Mouse (Mus musculus) cerebral cortex, adult 2 months (tissue): Measurements from ENCODE around the gene Gtf2h3.

Experiments used
- WGBS: fragments of 180-500 bp; shearing (Covaris S2); methylation state at CpG from one replicate; pipeline ENCODE4 v1.1.7; 2018; 5-methylcytosine and 5-hydroxymethylcytosine counted together

Gtf2h3 gene

DNA sequence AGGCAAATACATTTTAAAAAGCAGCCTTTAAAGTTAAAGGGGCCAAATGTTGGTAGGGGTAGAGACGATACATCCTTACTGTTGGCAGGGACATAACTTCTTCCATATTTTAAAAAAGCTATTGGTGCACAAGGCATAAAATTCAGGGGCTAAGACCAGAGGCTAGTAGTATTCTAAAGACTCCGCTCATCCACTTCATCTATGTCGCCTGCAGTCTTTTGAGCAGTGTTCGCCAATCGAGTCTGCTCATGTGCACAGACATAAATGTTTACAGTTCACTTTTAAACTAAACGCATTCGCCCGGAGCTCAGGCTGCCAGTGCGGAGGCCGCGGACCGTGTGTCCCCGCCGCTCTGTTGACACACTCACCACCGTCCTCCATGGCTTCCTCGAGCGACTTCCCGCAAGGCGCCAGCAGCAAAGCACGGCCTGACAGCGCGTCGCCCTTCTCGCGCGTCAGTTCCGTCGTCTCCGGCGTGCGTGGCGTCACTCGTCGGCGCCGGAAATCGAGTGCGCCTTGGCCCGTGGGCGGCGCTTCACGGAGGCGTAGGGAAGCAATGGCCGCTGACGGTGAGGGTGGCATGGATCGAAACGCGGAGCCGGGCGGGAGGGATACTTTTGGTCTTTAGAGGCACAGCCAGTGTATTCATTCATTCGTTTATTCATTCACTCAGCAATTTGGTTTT, at the start of gene Gtf2h3, which contains the start of gene Eif2b1:
TSS of gene Gtf2h3 (plus strand) at position 508 of the 685 bp plus-strand sequence.
TSS of gene Eif2b1 (minus strand) at position 499 of the 685 bp plus-strand sequence.
- under 1% methylated on average over 51 of the region's 51 CpGs for WGBS

DNA sequence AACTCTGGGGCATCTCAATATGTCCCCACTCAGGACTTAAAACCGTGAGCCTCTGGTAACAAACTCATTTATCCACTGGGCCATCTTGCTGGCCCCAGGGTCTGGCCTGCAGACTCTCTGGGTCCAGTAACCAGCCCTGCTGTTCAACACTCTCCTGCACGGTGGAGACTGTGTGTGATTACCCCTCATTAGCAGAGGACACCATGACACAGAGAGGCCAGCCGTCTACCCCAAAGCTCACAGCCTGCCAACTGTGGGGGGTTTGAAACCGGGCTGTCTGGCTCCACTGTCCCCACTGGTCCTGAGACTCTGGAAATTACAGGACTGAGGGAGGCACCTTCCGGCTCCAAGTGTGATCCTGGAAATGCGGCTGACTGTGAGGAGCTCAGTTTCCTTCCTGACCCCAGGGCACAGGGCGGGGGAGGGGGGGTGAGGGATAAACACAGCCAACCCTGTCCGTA, 49.7 kb upstream of the Gtf2h3 start:
- 29% methylated on average over 8 of the region's 8 CpGs for WGBS

DNA sequence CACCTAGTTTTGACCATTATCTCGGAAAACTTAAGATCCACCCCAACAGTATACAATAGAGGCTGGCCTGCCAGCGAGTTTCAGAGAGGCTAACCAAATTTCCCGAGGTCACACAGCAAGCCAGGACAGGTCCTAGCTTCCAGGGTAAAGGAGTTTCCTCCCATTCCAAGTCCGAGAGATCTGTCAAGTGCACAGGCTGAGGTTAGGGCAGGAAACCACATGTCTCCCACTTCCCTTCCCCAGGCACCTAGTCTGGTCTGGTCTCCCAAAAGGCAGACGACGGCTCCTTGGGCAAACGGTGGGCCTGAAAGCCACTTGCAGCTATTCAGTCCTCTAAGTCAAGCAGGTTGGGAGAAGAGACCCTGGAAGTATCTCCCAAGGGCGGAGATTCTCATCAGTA, 49.2 kb upstream of the Gtf2h3 start:
- WGBS: 47% methylated on average over 8 of the region's 8 CpGs

DNA sequence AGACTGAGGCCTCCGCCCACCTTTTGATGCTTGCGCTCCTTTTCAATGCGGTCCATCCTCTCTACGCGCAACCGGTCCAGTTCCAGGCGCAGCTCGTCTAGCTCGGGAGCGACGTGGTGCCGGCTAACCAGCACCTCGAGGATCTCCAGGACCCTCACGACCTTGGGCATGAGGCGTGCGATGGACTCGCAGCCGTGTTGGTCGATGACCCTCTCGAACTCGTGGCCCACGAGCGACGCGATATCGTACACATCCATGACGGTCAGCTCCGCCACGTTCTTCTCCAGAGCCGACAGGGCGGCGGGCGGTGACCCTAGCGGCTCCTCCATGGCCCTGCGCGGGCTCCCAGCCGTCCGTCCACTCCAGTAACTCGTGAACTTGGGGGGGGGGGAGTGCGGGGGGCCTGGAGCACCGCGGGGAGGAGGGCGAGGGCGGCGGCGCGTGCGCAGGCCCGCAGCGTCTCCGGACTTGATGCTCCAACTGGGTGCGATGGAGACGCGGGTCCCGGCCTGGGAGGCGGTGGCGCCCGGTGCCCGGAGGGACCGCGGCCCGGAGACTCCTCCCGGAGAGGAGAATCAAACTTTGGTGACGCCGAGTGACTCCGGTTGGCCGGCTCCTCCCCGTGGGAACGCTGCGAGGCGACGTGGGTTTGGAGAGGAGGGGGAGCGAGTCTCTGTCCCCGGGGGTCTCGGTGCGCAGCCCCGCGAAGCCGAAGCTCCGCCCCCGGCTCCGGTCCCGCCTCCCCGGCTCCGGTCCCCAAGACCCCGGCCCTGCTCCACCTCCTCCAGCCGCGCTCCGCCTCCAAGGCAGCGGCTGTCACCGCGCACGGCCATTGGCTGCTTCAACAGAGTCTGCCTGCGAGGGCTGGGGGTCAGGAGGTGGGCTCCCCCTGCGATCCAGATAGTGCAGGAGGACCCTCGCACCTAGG, 48.0 kb upstream of the Gtf2h3 start, which contains the start of gene Rilpl1:
TSS of gene Rilpl1 (minus strand) at position 737 of the 928 bp plus-strand sequence.
- under 1% methylated on average over 90 of the region's 96 CpGs for WGBS

DNA sequence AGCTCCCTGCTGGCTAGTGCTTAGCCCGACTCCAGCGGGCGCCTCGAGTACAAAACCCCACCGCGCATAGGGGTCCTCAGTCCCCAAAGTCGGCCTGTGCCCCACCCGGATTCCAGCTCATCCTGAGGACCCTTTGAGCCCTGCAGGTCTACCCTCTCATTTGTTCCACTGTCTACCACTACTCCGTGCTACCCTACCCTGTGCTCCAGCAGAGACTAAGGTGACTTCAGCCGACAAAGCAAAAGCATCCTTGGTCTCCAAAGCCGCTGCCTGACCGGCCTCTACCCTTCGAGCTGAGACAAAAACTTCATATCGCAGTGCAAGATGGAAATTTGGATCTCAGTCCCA, 47.4 kb upstream of the Gtf2h3 start:
- WGBS: 11% methylated on average over 14 of the region's 14 CpGs

DNA sequence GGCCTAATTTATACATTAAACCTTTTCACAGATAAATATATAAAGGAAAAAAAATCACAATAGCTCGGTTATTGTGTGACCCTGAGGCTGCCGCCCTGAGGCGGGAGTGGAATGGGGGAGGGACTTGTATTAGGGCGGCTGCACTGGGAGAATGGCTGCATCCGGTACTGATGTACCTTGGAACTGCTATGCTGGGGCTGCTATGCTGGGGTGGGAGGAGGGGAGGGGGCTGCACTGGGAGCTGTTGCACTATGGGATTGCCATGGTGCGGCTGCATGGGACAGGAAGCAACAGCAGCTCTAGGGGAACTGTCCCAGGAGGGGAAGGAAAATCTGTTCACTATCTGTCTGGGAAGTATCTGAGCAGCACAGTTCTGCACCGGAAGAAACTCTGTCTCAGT, 46.5 kb upstream of the Gtf2h3 start:
- 56% methylated on average over 7 of the region's 7 CpGs for WGBS

DNA sequence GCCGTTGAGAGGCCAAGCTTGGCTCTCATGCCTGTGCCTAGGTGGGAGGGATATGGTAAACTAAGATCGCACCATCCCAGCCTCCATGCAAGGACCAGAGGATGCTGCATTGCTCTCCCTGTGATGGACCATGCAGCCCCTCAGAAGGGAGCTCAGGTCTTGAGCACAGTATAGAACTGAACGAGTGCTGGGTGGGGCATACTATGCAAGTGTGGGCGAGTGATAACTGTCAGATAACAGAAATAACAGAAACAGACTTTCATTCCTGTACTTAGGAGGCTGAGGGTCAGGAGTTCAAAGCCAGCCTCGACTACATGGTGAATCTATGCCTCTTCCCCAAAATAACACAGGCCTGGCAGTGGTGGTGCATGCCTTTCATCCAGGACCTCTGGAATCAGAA, 43.9 kb upstream of the Gtf2h3 start:
- 77% methylated on average over 5 of the region's 5 CpGs for WGBS

DNA sequence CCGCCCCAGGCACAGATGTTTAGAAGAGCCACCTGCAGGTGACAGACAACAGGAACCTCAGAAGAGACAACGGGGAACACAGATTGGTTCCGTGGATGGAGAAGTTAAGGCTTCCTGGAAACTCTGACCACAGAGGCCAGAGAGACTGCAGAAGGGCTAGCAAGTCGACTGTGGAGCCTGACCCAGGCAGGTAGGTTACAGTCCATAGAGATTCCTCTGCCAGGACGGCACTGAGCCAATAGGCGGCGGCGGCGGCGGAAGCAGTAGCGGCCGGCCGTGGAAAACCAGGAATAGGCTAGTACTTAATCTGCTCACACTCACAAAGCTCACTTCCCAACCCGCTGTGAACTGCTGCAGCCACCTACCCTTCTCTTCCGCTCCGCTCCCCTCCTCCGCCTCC, 42.2 kb upstream of the Gtf2h3 start:
- WGBS: 3% methylated on average over 17 of the region's 17 CpGs

DNA sequence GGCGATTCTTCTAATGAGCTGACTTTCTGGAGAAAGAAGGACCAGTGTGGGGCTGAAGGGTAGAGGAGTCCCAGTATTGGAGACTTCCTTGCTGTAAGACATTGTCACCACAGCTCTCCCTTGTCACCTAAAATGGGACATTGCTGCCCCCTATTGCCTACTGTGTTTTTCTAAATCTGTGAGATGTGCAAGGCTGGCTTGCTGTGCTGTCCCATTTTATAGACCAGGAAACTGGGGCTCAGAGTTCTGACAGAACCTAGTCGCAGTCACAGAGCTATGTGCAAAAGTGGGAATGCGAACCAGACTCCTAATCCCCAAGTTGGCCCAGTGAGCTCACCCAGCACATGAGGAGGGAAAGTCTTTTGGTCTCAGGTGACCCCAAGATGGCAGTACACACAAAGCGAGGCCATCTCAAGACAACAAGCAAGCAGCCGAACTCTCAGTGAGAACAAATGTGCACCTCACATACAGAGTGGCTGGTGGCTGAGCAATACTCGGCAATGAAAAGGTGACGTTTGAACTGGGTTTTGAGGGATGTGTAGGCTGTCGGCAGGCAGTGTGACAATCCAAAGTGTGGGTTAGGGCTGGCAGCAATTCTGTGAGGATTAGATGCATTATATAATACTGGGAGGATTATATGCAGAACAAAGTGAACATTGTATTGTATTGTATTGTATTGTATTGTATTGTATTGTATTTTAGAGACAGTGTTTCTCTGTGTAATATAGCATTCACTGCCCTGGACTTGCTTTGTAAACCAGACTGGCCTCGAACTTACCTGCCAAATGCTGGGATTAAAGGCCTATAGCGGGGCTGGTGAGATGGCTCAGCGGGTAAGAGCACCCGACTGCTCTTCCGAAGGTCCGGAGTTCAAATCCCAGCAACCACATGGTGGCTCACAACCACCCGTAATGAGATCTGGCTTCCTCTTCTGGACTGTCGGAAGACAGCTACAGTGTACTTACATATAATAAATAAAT, 39.8 kb upstream of the Gtf2h3 start:
- 58% methylated on average over 16 of the region's 16 CpGs for WGBS

DNA sequence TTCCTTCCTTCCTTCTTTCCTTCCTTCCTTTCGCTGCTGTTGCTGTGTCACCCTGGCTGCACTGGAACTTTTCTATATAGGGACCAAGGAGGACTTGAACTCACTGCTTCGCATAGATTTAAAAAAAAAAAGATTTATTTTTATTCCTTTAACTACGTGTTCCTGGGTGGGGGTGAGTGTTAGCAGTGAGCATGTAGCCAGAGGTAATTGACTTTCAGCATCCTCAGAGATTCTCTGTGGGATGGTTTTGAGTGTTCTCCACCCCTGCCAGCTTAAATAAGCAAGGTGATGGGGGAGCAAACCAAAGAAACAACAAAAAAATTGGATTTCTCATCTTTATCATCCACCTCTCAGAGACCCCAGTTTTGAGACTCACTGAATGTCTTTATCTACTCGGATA, 39.0 kb upstream of the Gtf2h3 start:
- 57% methylated on average over 4 of the region's 4 CpGs for whole genome bisulfite sequencing

DNA sequence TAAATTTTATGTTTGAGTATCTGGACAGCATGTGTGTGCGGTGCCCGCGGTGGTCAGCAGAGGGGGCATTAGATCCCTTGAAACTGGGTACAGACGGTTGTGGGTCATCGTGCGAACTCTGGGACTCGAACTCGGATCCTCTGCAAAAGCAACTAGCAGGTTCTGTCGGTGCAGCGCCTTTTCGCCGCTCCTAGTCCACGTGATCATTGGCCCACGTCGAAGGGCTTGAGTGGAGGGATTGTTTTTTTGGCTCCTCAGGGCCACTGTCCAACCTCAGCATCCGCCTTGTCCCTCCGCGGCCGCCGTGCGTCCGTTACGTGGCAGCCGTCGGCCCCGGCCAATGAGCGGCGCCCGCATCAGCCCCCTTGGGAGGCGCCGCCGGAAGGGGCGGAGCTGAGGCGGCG, 38.6 kb upstream of the Gtf2h3 start, which contains the start of gene Tmed2:
TSS of gene Tmed2 (plus strand) at position 313 of the 404 bp plus-strand sequence.
- under 1% methylated on average over 29 of the region's 35 CpGs for WGBS

DNA sequence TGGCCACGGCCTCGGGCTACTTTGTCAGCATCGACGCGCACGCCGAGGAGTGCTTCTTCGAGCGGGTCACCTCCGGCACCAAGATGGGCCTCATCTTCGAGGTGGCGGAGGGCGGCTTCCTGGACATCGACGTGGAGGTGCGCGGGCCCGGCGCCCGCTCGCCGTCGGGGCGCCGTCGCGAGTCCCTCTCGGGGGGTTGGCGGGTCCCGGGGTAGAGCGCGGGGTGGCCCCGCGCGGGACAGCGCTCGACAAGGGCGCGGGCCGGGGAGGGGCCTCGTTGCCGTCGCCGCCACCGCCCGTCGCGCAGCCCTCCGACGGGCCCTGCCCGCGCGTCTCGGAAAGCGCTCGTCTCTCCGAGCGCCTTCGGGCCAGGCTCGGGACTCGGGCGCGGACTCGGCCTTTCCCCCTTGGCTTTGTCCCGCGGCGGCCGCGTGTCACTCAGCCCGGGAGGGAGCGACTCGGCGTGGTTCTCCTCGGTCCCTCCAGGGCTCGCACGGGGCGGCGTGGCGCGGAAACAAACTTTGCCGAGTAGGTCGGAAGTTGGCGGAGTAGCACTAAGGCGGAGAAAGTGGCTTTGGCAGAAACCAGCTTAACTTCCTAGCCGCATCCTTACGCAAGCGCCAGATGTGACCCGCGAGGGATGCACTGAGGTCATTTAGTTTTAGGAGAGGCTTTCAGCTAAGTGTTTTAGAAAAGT, 37.9 kb upstream of the Gtf2h3 start:
- under 1% methylated on average over 80 of the region's 89 CpGs for WGBS

DNA sequence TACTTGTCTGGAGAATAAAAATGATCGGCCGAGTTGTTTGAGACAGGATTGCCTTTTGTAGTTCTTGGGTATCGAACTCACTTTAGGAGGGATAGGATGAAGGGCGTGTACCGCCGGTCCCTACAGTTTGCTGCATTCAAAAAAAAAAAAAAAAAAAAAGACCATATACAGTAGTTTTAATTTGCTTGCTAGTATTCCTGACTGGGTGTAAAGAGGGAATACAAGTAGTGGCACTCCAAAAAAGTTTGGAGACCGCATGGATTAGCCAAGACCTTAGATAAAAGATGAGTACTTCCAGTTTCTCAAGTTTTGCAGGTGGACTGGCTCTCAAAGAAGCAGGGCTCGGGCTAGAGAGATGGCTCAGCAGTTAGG, 37.4 kb upstream of the Gtf2h3 start:
- 8% methylated on average over 8 of the region's 8 CpGs for WGBS

DNA sequence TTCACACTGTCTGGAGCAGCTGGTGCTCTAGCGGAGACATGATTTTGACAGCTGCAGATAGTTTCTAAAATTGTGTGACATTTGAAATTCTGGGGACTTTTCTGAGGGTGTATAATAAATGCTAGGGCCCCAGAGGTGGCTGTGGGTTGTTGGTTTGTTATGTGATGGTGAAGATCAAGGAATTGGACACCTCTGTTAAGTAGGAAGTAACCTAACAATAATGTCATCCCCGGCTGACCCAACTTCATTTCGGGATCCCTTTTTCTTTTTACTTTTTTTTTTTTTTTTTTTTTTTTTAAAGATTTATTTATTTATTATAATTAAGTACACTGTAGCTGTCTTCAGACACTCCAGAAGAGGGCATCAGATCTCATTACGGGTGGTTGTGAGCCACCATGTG, 28.2 kb upstream of the Gtf2h3 start:
- 68% methylated on average over 4 of the region's 4 CpGs for WGBS

DNA sequence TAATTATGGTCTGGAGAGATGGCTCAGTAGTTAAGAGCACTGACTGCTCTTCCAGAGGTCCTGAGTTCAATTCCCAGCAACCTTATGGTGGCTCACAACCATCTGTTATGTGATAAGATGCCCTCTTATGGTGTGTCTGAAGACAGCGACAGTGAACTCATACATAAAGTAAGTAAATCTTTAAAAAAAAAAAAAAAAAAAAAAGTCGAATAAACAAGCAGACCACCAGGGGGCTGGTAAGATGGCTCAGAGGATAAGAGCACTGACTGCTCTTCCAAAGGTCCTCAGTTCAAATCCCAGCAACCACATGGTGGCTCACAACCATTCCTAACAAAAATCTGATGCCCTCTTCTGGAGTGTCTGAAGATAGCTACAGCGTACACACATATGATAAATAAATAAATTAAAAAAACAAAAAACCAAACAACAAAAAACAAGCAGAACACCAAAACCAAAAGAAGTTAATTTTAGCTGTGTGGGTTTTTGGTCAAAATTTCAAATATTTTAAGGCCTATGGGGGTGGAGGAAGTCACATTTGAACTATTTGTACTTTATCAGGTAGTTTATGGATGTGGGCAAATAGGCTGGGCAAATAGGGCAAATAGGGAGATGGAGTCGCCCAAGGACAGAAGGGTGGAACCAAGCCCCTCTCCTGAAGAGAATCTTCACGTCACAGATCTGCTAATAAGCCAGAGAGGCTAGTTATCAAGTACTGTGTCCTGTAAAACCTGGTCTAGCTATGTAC, 27.4 kb upstream of the Gtf2h3 start:
- WGBS: 23% methylated on average over 5 of the region's 5 CpGs

DNA sequence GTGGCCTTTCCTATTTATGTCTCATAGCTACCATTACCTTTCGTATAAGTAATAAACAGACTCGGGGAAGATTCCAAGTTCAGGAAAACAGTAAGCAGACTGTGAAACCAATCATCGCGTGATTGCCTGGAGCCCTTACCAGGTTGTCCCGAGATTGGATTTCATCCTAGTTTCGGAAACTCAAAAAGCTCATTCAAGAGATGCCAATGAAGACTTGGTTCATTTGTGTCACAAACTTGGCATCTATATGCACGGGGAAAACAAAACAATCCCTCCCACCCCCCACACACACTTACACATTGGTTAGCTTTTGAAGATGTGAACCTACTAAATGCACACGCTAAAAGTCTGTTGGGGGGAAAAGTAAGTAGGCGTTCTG, 26.9 kb upstream of the Gtf2h3 start:
- 2% methylated on average over 9 of the region's 9 CpGs for WGBS

DNA sequence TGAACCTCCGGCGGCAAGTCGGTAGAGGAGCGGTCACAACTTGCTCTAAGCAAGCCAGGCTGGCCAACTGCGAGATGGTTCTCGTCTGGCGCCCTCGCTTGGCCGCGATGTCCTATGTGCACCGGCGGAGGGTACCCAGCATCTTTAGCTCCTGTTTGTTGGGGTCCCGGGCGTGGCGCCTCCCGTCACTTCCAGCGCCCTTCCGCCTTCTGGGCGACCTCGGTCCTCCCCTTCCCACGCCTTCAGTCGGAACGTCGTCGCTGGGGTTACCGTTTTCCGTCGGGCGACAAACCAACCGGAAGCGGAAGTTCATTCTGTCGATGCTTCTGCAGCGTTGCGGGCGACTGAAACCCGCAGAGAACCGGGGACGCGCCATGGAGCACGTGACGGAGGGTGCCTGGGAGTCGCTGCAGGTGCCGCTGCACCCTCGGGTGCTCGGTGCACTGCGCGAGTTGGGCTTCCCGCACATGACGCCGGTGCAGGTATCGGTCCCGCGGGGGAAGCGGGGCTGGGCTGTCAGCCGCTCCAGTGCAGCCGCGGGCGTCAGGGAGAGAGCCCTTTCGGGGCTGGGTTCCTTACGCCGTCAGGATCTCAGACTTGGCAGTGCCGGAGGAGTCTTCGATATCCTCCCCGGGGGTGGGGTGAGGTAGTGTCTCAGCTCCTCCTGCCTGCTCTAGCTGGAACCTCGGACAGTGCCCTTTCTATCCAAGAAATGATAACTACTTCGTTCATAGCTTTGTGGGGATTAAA, 26.2 kb upstream of the Gtf2h3 start, which contains the start of gene Ddx55:
TSS of gene Ddx55 (plus strand) at position 307 of the 750 bp plus-strand sequence.
- under 1% methylated on average over 66 of the region's 66 CpGs for WGBS

DNA sequence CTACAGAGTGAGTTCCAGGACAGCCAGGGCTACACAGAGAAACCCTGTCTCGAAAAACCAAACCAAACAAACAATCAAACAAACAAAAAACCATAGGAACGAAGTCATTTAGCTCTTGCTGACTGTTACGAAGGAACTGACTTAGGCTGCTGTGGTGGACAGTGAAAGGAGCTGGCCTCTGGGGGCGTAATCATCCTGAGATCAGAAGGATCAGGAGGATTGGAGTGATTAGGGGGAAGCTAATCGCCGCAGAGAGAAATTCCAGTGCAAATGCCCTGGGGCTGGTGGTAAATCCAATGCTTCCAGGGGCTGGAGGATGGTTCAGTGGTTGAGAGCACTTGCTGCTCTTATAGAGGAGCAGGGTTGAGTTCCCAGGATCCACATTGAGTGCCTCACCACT, 25.3 kb upstream of the Gtf2h3 start:
- 60% methylated on average over 6 of the region's 6 CpGs for WGBS

DNA sequence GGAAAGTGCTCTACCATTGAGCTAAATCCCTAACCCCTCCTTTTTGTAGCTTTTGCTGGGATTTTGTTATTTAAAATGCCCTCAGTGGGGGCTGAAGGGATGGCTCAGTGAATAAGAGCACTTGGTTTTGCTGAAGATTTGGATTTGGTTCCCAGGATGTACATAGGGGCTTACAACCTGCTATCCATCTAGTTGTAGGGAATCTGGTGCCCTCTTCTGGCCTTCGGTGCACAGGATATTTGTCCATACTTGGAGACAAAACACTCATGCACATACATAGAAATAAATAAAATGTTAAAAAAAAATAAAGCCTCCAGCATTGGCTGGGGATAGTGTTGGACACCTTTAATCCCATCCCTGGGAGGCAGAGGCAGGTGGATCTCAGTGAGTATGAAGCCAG, 23.8 kb upstream of the Gtf2h3 start:
- WGBS: 71% methylated on average over 1 of the region's 1 CpGs
